Mouse (Mus musculus): Measurements from ENCODE around the gene Slc22a3. TPM values are rescaled to one million over a fixed set of nuclear protein-coding genes. Genes with fewer than 3 reads are reported as not detected.

The Slc22a3 gene
- total and polyA plus RNA-seq, 3 experiments = not detected

DNA sequence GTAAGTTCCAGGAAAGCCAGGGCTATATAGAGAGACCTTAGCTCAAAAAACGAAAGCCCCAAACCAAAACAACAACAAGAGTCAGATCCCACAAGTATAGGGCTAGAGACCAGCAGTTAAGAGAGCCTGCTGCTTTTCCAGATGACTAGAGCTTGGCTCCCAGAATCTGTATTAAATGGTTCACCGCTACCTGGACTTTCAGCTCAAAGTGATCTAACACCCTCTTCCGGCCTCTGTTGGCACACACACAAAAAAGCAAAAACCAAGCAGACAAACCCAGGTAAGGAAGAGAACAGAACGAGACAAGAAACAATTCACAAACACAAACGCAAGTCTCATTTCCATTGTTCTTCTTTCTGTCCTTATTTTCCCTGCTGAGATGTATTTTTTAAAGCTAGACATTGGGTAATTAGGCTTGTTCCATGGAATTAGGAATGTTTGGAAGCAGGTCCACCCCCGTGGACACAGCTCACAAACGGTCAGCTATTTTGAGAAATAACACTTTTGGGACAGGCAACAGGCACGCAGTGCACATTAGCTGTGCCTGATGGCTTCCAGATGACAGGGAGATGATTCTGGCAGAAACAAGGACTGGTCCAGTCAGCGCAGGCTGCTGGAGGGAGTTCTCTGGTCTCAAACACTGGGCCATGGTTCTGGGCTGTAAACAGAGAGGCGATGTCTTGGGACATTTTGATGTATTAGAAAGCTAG, 95.2 kb downstream of the Slc22a3 start:
- H3K36me3 ChIP-seq (replicated peaks in 1 of 2; ENCODE audit: control insufficient read depth in 1 of 2, insufficient read depth in 1 of 2, low read length in 1 of 2) = no peaks in the 10 kb centered on the region
- no peaks in the 10 kb centered on the region for H3K79me2 ChIP-seq (replicated peaks; ENCODE audit: control insufficient read depth, extremely low read depth, insufficient read depth, poor library complexity, severe bottlenecking)
- peaks cover 4% of the 10 kb centered on the region for H3K9me3 ChIP-seq (replicated peaks; ENCODE audit: low read length)
- no peak overlapping the region for H3K9ac ChIP-seq (ENCODE audit: insufficient read depth, low read depth)
- no peak overlapping the region for H3K27ac ChIP-seq (ENCODE audit: insufficient read depth, low read depth)
- no peak overlapping the region for H3K4me3 ChIP-seq (replicated peaks in 1 of 3; ENCODE audit: low read depth in 2 of 3, low read length in 2 of 3, poor library complexity in 1 of 3)
- H3K4me1 ChIP-seq (ENCODE audit: control insufficient read depth in 1 of 2, insufficient read depth in 2 of 2) = peaks cover 0 to 10% of the 10 kb centered on the region in 2 experiments; a peak in 2 of 4 replicates
- H3K27me3 ChIP-seq (replicated peaks) = peaks cover 18% of the 10 kb centered on the region
- TF ChIP-seq SMC3 (IDR thresholded peaks at IDR 0.05; ENCODE audit: low read depth, low read length) (no peak), CHD1 (IDR thresholded peaks at IDR 0.05; ENCODE audit: low read depth, low read length) (no peak), CHD2 (IDR thresholded peaks at IDR 0.05; ENCODE audit: low read length) (no peak), BHLHE40 (IDR thresholded peaks at IDR 0.05; ENCODE audit: low read depth, low read length) (no peak), MXI1 (IDR thresholded peaks at IDR 0.05; ENCODE audit: low read depth, low read length) (no peak), JUN (IDR thresholded peaks at IDR 0.05; ENCODE audit: insufficient read depth, low read depth, low read length) (no peak), ZMIZ1 (IDR thresholded peaks at IDR 0.05; ENCODE audit: low read depth, low read length) (no peak), EP300 (IDR thresholded peaks at IDR 0.05; ENCODE audit: low read length) (no peak), ZKSCAN1 (IDR thresholded peaks at IDR 0.05; ENCODE audit: borderline replicate concordance, low read depth, low read length) (no peak), RCOR1 (conservative IDR thresholded peaks at IDR 0.05; ENCODE audit: low read depth, low read length) (no peak), TCF12 (IDR thresholded peaks at IDR 0.05; ENCODE audit: low read depth, low read length) (no peak), E2F4 (IDR thresholded peaks at IDR 0.05; ENCODE audit: insufficient replicate concordance, low read depth, low read length) (no peak), POLR2A (IDR thresholded peaks at IDR 0.05; ENCODE audit: low read depth, low read length) (no peak), MAFK (IDR thresholded peaks at IDR 0.05; ENCODE audit: insufficient replicate concordance, low read length) (no peak), ELF1 (IDR thresholded peaks at IDR 0.05; ENCODE audit: low read depth, low read length) (no peak)
- no peak for DNase-seq (ENCODE audit: extremely low read depth)
- in situ Hi-C loops (cut with MboI; ENCODE audit: low pct_ligation_motif_present, low pct_unique_long_range_greater_than_20kb, low sequenced_read_pairs) = loop anchor here (10.0 kb wide), 1 partner anchor 252 kb away; no protein-coding TSS in a partner anchor
- no peak overlapping the region; the same call in 1 of the 2 replicates for H3K4me2 ChIP-seq (ENCODE audit: insufficient read depth, low read depth, poor library complexity, severe bottlenecking)
- dilution Hi-C loops (cut with MboI; ENCODE audit: extremely low pct_ligation_motif_present, extremely low pct_unique_long_range_greater_than_20kb, low sequenced_read_pairs) = no loop called here

- dilution Hi-C loops (cut with MboI; ENCODE audit: extremely low pct_ligation_motif_present, extremely low pct_unique_long_range_greater_than_20kb, low sequenced_read_pairs) = no loop called here
- Histone ChIP-seq H3K79me2 (replicated peaks; ENCODE audit: control insufficient read depth, extremely low read depth, insufficient read depth, poor library complexity, severe bottlenecking) (no peaks in the 10 kb centered on the region), H3K4me1 (ENCODE audit: control insufficient read depth in 1 of 2, insufficient read depth in 2 of 2) (peaks cover 0 to 6% of the 10 kb centered on the region in 2 experiments; a peak in 1 of 4 replicates), H3K27ac (ENCODE audit: insufficient read depth, low read depth) (no peak overlapping the region), H3K9ac (ENCODE audit: insufficient read depth, low read depth) (no peak overlapping the region), H3K4me2 (ENCODE audit: insufficient read depth, low read depth, poor library complexity, severe bottlenecking) (no peak overlapping the region), H3K4me3 (replicated peaks in 1 of 3; ENCODE audit: low read depth in 2 of 3, low read length in 2 of 3, poor library complexity in 1 of 3) (no peak overlapping the region), H3K9me3 (replicated peaks; ENCODE audit: low read length) (peaks cover 7% of the 10 kb centered on the region), H3K36me3 (replicated peaks in 1 of 2; ENCODE audit: control insufficient read depth in 1 of 2, insufficient read depth in 1 of 2, low read length in 1 of 2) (no peaks in the 10 kb centered on the region), H3K27me3 (replicated peaks) (peaks cover 22% of the 10 kb centered on the region)
- no peak for DNase-seq (ENCODE audit: extremely low read depth)
- in situ Hi-C loops (cut with MboI; ENCODE audit: low pct_ligation_motif_present, low pct_unique_long_range_greater_than_20kb, low sequenced_read_pairs) = no loop called here
- TF ChIP-seq ELF1 (IDR thresholded peaks at IDR 0.05; ENCODE audit: low read depth, low read length) (no peak), HCFC1 (IDR thresholded peaks at IDR 0.05; ENCODE audit: low read depth, low read length) (no peak), USF2 (conservative IDR thresholded peaks at IDR 0.05; ENCODE audit: low read depth, low read length) (no peak), SIN3A (IDR thresholded peaks at IDR 0.05; ENCODE audit: low read length) (no peak)
Observed at GRCm38 (mm10) chr17:12409346-12409944, 98.1 kb downstream of the Slc22a3 start.
